Mouse (Mus musculus): ENCODE data around the gene Galt.
"Not testable (repeated sequence)": the region's sequence is repeated elsewhere in the genome, so short reads cannot be mapped to it uniquely, and the experiment has no call there.

The Galt gene

GRCm38 (mm10) chr4:41775840-41776239 is 20.8 kb downstream of the Galt start:
- not testable (repeated sequence) for DNase-seq (ENCODE audit: low read depth)

DNA sequence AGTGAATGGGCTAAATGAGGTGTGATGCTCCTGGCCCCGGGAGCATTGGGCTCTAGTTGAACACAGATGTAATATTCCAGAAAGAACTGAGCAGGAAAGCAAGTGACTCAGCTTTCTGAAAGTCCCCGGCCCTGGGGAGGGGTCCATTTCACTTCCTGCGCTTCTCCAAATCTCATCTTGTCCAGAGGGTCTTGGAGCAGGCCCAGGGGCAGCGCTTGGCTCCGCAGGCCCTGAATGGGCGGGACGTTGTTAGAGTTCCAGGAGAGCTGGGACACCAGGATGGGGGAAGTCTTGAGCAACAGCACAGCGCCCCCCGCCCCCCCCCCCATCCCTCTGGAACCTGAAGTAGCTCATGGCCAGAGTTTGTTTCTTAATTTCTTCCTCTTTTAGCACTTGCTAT is 26.2 kb downstream of the Galt start:
- not testable (repeated sequence) for DNase-seq (ENCODE audit: low read depth)

DNA sequence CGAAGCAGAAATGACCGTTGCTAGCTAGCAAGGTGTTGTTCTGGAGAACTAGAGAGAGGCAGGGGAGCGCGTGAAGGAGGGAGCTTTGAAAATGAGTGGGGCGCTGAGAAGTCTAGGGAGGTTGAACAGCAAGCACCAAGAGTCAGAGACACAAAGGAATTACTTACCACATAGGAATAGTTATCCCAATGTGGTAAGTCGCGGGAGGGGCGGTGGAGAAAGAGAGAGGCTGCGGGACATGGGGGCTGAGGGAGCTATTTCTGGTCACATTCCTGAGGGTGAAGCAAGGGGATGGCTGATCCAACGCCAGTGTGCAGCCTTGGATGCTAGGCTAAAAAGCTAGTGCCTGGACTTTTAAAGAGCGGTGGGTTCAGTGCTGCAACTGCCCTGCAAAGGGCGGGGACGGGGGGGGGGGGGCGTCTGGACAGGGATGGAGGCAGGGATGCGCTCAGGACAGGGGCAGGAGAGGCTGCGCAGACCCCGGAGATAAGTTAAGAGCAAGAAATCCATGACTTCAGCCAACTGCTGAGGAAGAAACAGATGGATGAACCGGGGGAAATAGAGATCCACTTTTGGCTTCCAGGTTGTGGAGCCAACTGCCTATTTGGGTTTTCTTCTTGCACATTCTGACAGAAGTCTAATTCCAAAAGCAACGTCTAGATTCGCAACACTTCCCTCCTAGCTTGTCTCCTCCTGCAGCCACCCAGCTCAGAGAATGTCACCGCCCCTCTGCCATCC is 26.9 kb downstream of the Galt start:
- DNase-seq (ENCODE audit: low read depth): not testable (repeated sequence)

DNA sequence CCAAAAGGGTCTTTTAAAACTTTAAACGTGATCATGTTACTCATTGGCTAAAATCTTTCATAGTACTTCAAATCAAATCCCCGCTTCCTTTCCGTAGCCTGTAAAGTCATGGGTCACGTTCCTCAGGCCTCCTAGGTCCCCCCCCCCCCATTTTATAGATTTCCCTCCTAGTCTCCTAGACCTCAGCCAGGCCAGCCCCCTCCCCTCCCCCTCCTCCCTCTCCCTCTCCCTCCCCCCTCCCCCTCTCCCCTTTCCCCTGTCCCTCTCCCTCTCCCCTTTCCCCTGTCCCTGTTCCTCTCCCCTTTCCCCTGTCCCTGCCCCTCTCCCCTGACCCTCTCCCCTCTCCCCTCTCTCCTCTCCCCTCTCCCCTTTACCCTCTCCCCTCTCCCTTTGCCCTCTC is 27.7 kb downstream of the Galt start:
- DNase-seq (ENCODE audit: low read depth): not testable (repeated sequence)

DNA sequence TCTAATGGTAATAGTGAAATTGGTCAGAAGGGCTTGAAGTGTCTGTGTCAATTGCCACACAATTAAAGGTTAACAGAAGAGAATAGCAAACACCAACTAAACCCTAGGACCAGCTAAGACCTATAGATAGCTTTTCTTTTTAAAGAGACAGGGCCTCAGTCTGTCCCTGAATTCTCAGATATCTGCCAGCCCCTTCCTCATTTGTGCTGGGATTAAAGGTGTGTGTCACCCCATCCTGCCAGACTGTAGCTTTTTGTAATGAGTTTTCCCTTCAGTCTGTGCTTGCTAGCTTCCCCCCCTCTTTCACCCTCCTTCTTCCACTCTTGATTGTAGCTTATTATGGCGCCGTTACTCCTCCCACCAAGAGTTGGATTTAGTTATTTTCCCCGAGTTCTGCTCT is 28.2 kb downstream of the Galt start:
- DNase-seq (ENCODE audit: low read depth): not testable (repeated sequence)

Measured in naive thymus-derived CD4-positive, alpha-beta T cell, adult 2 months (primary cell).